Mouse (Mus musculus) bone marrow macrophage, adult 2 months (primary cell): ENCODE measurements around the gene Npm1.

Experiments used
- CTCF ChIP-seq: IDR thresholded peaks from 2 replicates; pipeline ENCODE4 v1.5.1; 2012; ENCODE audit warnings: low read depth, mild to moderate bottlenecking, low read length, moderate library complexity
- POLR2A ChIP-seq: IDR thresholded peaks from 2 replicates; pipeline ENCODE4 v1.6.1; 2012; ENCODE audit warnings: mild to moderate bottlenecking, low read depth, low read length, borderline replicate concordance

GRCm38 (mm10) chr11:33201626-33202010 lies 38.6 kb upstream of the Npm1 start:
- TF ChIP-seq CTCF (no peak), POLR2A (no peak)
